Mouse (Mus musculus) CH12.LX (cell line): Measurements from ENCODE around the gene Prr14. TPM values are rescaled to one million over a fixed set of nuclear protein-coding genes. Genes with fewer than 3 reads are reported as not detected.
"Not testable (repeated sequence)": the region's sequence is repeated elsewhere in the genome, so short reads cannot be mapped to it uniquely, and the experiment has no call there.

Experiments
- DNase-seq: peaks from one replicate; pipeline ENCODE4 v3.0.0-alpha.2; 2013; ENCODE audit errors: extremely low read depth
- H3K27ac ChIP-seq: 2 replicates; pipeline ENCODE4 v1.5.1; 2012; ENCODE audit warnings: low read depth, mild to moderate bottlenecking, control low read depth, moderate library complexity; ENCODE audit not compliant: insufficient read depth
- H3K27me3 ChIP-seq: replicated peaks from 2 replicates; pipeline ENCODE3; 2012; ENCODE audit warnings: inconsistent platforms
- H3K36me3 ChIP-seq, 2 experiments: replicated peaks in 1 of 2; 2 replicates each; pipeline versions ENCODE3 to v1.6.1; 2012; ENCODE audit warnings: inconsistent platforms in 1 of 2, low read length in 1 of 2, mild to moderate bottlenecking in 1 of 2, mixed read lengths in 1 of 2, moderate library complexity in 1 of 2; ENCODE audit not compliant: control insufficient read depth in 1 of 2, insufficient read depth in 1 of 2
- H3K4me1 ChIP-seq, 2 experiments: 2 replicates each; pipeline ENCODE4 v1.6.1; 2012; ENCODE audit warnings: inconsistent platforms in 1 of 2, moderate library complexity in 1 of 2; ENCODE audit not compliant: insufficient read depth in 2 of 2, control insufficient read depth in 1 of 2
- H3K4me2 ChIP-seq: 2 replicates; pipeline ENCODE4 v1.6.1; 2012; ENCODE audit warnings: low read depth, mild to moderate bottlenecking, control low read depth; ENCODE audit not compliant: poor library complexity, insufficient read depth, severe bottlenecking
- H3K4me3 ChIP-seq, 3 experiments: fragments of 150-350 bp in 1 of 3; sonication (generic) in 1 of 3; replicated peaks in 1 of 3; 2 replicates each; pipeline versions ENCODE3 to v1.5.1; 2011 to 2012; ENCODE audit warnings: low read depth in 2 of 3, low read length in 2 of 3, mild to moderate bottlenecking in 2 of 3, moderate library complexity in 2 of 3, control low read depth in 1 of 3, improper control_type of control experiment in 1 of 3, inconsistent platforms in 1 of 3, mixed read lengths in 1 of 3; ENCODE audit not compliant: poor library complexity in 1 of 3
- H3K79me2 ChIP-seq: replicated peaks from 2 replicates; pipeline ENCODE4 v1.6.1; 2012; ENCODE audit warnings: mild to moderate bottlenecking, moderate library complexity; ENCODE audit not compliant: control insufficient read depth, poor library complexity, insufficient read depth, severe bottlenecking; ENCODE audit errors: extremely low read depth
- H3K9ac ChIP-seq: 2 replicates; pipeline ENCODE4 v1.6.1; 2012; ENCODE audit warnings: low read depth, mild to moderate bottlenecking, control low read depth, moderate library complexity; ENCODE audit not compliant: insufficient read depth
- H3K9me3 ChIP-seq: replicated peaks from 2 replicates; pipeline ENCODE3; 2012; ENCODE audit warnings: low read length, inconsistent platforms, mixed read lengths
- BHLHE40 ChIP-seq: IDR thresholded peaks from 2 replicates; pipeline ENCODE4 v1.6.1; 2011; ENCODE audit warnings: mild to moderate bottlenecking, low read depth, low read length, improper control_type of control experiment
- MAZ ChIP-seq: IDR thresholded peaks from 2 replicates; pipeline ENCODE4 v1.6.1; 2012; ENCODE audit warnings: low read depth, mild to moderate bottlenecking, inconsistent platforms, low read length, improper control_type of control experiment, moderate library complexity
- MYC ChIP-seq: IDR thresholded peaks from 2 replicates; pipeline ENCODE4 v1.6.1; 2011; ENCODE audit warnings: low read depth, mild to moderate bottlenecking, improper control_type of control experiment, low read length
- NELFE ChIP-seq: IDR thresholded peaks from 2 replicates; pipeline ENCODE4 v1.6.1; 2011; ENCODE audit warnings: low read depth, low read length, improper control_type of control experiment
- RAD21 ChIP-seq: IDR thresholded peaks from 2 replicates; pipeline ENCODE4 v1.6.1; 2011; ENCODE audit warnings: low read depth, mild to moderate bottlenecking, low read length, improper control_type of control experiment, moderate library complexity
- RCOR1 ChIP-seq: conservative IDR thresholded peaks from 2 replicates; pipeline ENCODE4 v1.6.1; 2012; ENCODE audit warnings: low read depth, mild to moderate bottlenecking, inconsistent platforms, low read length, improper control_type of control experiment
- TCF12 ChIP-seq: IDR thresholded peaks from 2 replicates; pipeline ENCODE4 v1.6.1; 2014; ENCODE audit warnings: low read depth, mild to moderate bottlenecking, inconsistent platforms, low read length, improper control_type of control experiment
- USF1 ChIP-seq: IDR thresholded peaks from 2 replicates; pipeline ENCODE4 v1.6.1; 2014; ENCODE audit warnings: low read depth, mild to moderate bottlenecking, inconsistent platforms, low read length, improper control_type of control experiment
- USF2 ChIP-seq: conservative IDR thresholded peaks from 2 replicates; pipeline ENCODE4 v1.6.1; 2011; ENCODE audit warnings: low read depth, low read length, improper control_type of control experiment
- dilution Hi-C: fragments of 300-500 bp; cut with MboI; formaldehyde crosslinking; loops from 2 replicates; pipeline ENCODE4 v1.14.3; 2020; ENCODE audit warnings: low sequenced_read_pairs; ENCODE audit not compliant: extremely low pct_unique_long_range_greater_than_20kb, extremely low pct_ligation_motif_present
- in situ Hi-C: fragments of 300-500 bp; cut with MboI; formaldehyde crosslinking; loops from 3 replicates; pipeline ENCODE4 v1.14.3; 2019; ENCODE audit warnings: low sequenced_read_pairs, low pct_ligation_motif_present, low pct_unique_long_range_greater_than_20kb, mixed read lengths
- polyA plus RNA-seq: library from polyadenylated mRNA; unstranded; fragments of >175 nt; gene quantifications from 2 replicates; pipeline ENCODE4 v1.2.1, GENCODE M21; 2012; ENCODE audit warnings: low read depth; ENCODE audit not compliant: insufficient read length
- total RNA-seq, 2 experiments: library from RNA; depleted of rRNA; stranded (reverse); fragments of 300-350 nt in 1 of 2; fragments of >200 nt in 1 of 2; gene quantifications; 2 replicates each; pipeline ENCODE4 v1.2.3; 2012 to 2014

The Prr14 gene
- total and polyA plus RNA-seq, 3 experiments, result 7.6 to 31.3 (median 10.4) TPM

DNA sequence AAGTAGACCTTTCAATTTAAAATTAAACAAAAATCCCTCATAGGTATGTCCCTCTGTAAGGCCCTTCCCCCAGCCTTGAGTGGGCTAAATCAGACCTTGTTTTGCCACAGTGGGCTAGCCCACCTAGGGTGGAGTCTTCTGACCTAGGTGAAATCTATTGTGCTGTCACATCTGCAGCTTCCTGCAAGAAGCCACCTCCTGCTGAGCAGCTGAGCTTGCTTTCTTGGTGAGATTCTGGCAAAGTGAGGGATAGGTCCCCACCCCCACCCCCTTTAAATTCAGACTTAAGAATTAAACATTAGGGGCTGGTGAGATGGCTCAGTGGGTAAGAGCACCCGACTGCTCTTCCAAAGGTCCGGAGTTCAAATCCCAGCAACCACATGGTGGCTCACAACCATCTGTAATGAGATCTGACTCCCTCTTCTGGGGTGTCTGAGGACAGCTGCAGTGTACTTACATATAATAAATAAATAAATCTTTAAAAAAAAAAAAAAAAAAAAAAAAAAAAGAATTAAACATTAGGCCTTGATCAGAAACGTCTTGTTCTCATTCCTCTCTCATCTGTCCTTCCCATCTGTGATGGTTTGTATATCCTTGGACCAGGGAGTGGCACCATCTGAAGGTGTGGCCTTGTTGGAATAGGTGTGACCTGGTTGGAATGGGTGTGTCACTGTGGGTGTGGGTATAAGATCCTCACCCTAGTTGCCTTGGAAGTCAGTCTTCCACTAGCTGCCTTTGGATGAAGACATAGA, 864 bp upstream of the Prr14 start:
- H3K79me2 ChIP-seq, result peaks cover 13% of the 10 kb centered on the region
- H3K4me2 ChIP-seq, dilution Hi-C loops, H3K27me3 ChIP-seq, H3K9ac ChIP-seq, H3K27ac ChIP-seq, DNase-seq, H3K4me3 ChIP-seq: not testable (repeated sequence)
- H3K9me3 ChIP-seq, result peaks cover 25% of the 10 kb centered on the region
- in situ Hi-C loops, result loop anchor here (5.0 kb wide), 1 partner anchor 36 kb away; the partner anchor contains the start of gene Zfp688
- H3K4me1 ChIP-seq, result peaks cover 2 to 26% of the 10 kb centered on the region in 2 experiments; a peak in 2 of 4 replicates
- peaks cover 35 to 65% of the 10 kb centered on the region in 2 experiments for H3K36me3 ChIP-seq

DNA sequence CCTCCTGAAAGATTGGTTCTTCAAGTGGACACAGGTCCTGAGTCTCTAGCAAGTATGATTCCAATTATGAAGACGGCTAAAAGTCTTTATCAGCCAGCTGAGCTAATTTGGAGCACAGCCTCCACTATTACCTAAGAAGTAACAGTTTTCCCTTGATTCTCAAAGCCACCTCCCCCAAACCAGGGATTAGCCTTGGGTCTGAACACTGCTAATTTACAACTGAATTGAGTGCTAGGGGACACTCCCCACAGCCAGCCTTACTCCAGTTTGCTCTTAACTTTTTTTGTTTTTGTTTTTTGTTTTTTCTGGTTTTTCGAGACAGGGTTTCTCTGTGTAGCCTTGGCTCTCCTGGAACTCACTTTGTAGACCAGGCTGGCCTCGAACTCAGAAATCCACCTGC, 5.8 kb downstream of the Prr14 start:
- Histone ChIP-seq H3K27ac (no peak overlapping the region), H3K9ac (no peak overlapping the region), H3K4me3 (no peak overlapping the region), H3K4me2 (no peak overlapping the region), H3K9me3 (peaks cover 16% of the 10 kb centered on the region), H3K36me3 (peaks cover 22 to 51% of the 10 kb centered on the region in 2 experiments), H3K4me1 (peaks cover 2 to 27% of the 10 kb centered on the region in 2 experiments; a peak in 2 of 4 replicates), H3K79me2 (peaks cover 6% of the 10 kb centered on the region), H3K27me3 (no peaks in the 10 kb centered on the region)
- DNase-seq, result no peak
- TF ChIP-seq RAD21 (no peak), TCF12 (no peak), RCOR1 (no peak), NELFE (no peak), MAZ (no peak), BHLHE40 (no peak), USF2 (no peak), USF1 (no peak), MYC (no peak)
- in situ Hi-C loops (no loop called here), dilution Hi-C loops (no loop called here)

DNA sequence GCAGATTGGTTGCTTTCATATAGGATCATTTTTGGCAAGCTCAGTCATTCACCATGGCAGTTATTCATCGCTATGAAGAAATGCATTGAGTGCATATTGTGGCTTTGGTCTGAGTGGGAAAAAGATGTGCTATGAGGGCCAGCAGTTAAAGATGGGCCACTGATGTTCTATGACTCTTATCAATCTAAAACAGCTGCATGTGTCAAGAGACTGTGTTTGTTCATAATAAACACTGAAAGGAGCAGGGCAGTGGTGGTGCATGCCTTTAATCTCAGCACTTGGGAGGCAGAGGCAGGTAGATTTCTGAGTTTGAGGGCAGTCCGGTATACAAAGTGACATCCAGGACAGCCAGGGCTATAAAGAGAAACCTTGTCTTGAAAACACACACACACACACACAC, 6.3 kb downstream of the Prr14 start:
- Histone ChIP-seq H3K36me3 (peaks cover 20 to 46% of the 10 kb centered on the region in 2 experiments), H3K4me1 (peaks cover 2 to 22% of the 10 kb centered on the region in 2 experiments; a peak in 2 of 4 replicates), H3K9me3 (peaks cover 16% of the 10 kb centered on the region)
- H3K27me3 ChIP-seq, H3K27ac ChIP-seq, H3K4me3 ChIP-seq, H3K4me2 ChIP-seq, in situ Hi-C loops, dilution Hi-C loops, DNase-seq, H3K79me2 ChIP-seq, H3K9ac ChIP-seq: not testable (repeated sequence)
